Mouse (Mus musculus) hindbrain, embryonic 14.5 days (tissue): ENCODE results near the gene Hmcn2. TPM values are rescaled to one million over a fixed set of nuclear protein-coding genes. Genes with fewer than 3 reads are reported as not detected.

Experiments used
- ATAC-seq: fragments of 200-750 bp; cut with Nextera tagmentation; 2 replicates; pipeline ENCODE4 v1.8.0; 2017; ENCODE audit warnings: moderate number of reproducible peaks, mild to moderate bottlenecking, moderate TSS enrichment, moderate library complexity; ENCODE audit not compliant: low FRiP score
- DNase-seq: peaks from one replicate; pipeline ENCODE4 v3.0.0-alpha.2; 2015; ENCODE audit warnings: low spot score
- H3K27ac ChIP-seq: fragments of 300-500 bp; sonication (generic); 2 replicates; pipeline ENCODE4 v1.5.1; 2014; ENCODE audit warnings: mild to moderate bottlenecking, moderate library complexity
- H3K27me3 ChIP-seq: fragments of 300-500 bp; sonication (generic); 2 replicates; pipeline ENCODE4 v1.6.1; 2014; ENCODE audit warnings: mild to moderate bottlenecking, low read length, mixed read lengths; ENCODE audit not compliant: control insufficient read depth, insufficient read depth
- H3K36me3 ChIP-seq: fragments of 300-500 bp; sonication (generic); replicated peaks from 2 replicates; pipeline ENCODE4 v1.6.1; 2014; ENCODE audit not compliant: control insufficient read depth, insufficient read depth
- H3K4me1 ChIP-seq: fragments of 300-500 bp; sonication (generic); replicated peaks from 2 replicates; pipeline ENCODE4 v1.6.1; 2014; ENCODE audit warnings: antibody characterized with exemption, low read length, mixed read lengths; ENCODE audit not compliant: control insufficient read depth, insufficient read depth
- H3K4me2 ChIP-seq: fragments of 300-500 bp; sonication (generic); replicated peaks from 2 replicates; pipeline ENCODE4 v1.6.1; 2014; ENCODE audit warnings: mild to moderate bottlenecking, moderate library complexity
- H3K4me3 ChIP-seq: fragments of 300-500 bp; sonication (generic); replicated peaks from 2 replicates; pipeline ENCODE4 v1.5.1; 2014; ENCODE audit warnings: mild to moderate bottlenecking, low read length
- H3K9ac ChIP-seq: fragments of 300-500 bp; sonication (generic); 2 replicates; pipeline ENCODE4 v1.6.1; 2014
- H3K9me3 ChIP-seq: fragments of 300-500 bp; sonication (generic); 2 replicates; pipeline ENCODE4 v1.6.1; 2016; ENCODE audit warnings: low read length; ENCODE audit not compliant: control insufficient read depth
- WGBS: fragments of 180-500 bp; shearing (Covaris S2); extraction: QIAGEN DNeasy Blood & Tissue Kit; methylation state at CpG from one replicate; pipeline ENCODE4 v1.1.7; 2014; 5-methylcytosine and 5-hydroxymethylcytosine counted together
- polyA plus RNA-seq: library from polyadenylated mRNA; unstranded; fragments of >200 nt; fragmentation: Nextera tagmentation; extraction: Ambion mirVana; gene quantifications from 2 replicates; pipeline ENCODE4 v1.2.1, GENCODE M21; 2014

Hmcn2 gene
- polyA plus RNA-seq, 1 experiment from 2014 or later = 0.37 TPM

DNA sequence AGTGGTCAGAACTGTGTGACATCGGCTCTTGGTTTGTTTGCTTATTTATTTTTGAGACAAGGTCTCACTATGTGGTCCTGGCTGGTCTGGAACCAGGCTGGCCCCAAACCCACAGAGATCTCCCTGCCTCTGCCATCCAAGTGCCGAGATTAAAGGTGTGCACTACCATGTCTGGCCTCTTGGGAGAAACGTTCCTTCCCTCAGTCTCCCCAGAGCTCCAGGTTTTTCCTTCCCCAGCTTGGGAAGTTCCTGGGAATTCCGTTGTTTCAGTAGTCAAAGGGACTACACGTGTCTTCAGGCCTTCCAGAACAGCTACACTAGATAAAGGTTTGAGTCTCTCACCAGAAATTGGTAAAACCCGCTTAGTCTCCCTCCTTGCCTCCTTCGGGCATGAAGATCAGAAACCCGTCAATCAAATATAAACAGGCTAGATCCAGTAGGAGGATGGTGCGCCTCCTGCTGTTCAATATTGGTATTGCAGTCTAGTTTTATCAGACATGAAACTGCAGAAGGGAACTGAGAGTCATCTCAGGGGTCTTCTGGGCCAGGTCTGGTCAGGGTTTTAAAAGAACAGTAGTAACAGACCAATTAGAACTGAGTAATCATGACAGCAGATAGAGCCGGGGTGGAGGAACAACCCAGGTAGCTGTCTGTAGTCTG is 158.3 kb downstream of the Hmcn2 start:
- 53% methylated on average over 10 of the region's 10 CpGs for WGBS
- Histone ChIP-seq H3K4me3 (no peak overlapping the region), H3K27me3 (peaks cover 46% of the 10 kb centered on the region)

DNA sequence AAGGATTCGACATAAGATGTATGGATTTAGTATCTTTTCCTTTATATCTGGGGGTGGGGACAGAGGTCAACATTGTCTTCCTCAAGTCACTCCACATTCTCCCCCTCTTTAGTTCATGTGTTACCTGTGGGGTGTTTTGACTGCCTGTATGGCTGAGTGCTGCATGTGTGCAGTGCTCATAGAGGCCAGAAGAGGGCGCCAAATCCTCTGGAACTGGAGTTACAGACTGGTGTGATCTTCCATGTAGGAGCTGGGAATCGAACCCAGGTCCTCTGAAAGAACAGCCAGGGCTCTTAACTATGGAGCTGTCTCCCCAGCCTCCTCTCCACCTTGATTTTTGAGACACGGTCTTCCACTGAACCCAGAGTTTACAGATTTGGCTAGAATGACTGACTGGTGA is 159.7 kb downstream of the Hmcn2 start:
- H3K4me1 ChIP-seq = peaks cover 11% of the 10 kb centered on the region; the same call in 1 of the 2 replicates
- no peak overlapping the region for H3K9ac ChIP-seq
- H3K4me3 ChIP-seq = no peak overlapping the region
- ATAC-seq (no peak), DNase-seq (no peak)
- WGBS = 72% methylated on average over 4 of the region's 4 CpGs
- H3K36me3 ChIP-seq = no peaks in the 10 kb centered on the region
- H3K9me3 ChIP-seq = no peaks in the 10 kb centered on the region
- peaks cover 38% of the 10 kb centered on the region for H3K27me3 ChIP-seq
- no peak overlapping the region for H3K4me2 ChIP-seq
- no peak overlapping the region for H3K27ac ChIP-seq

More for the DNA sequence above, 158.3 kb downstream of the Hmcn2 start:
- H3K4me2 ChIP-seq = no peak overlapping the region
- H3K4me1 ChIP-seq = peaks cover 11% of the 10 kb centered on the region; the same call in 1 of the 2 replicates
- H3K27ac ChIP-seq = no peak overlapping the region
- ATAC-seq (no peak), DNase-seq (peak; percentile 60)
- H3K9me3 ChIP-seq = no peaks in the 10 kb centered on the region
- no peaks in the 10 kb centered on the region for H3K36me3 ChIP-seq
- H3K9ac ChIP-seq = no peak overlapping the region

- peaks cover 31% of the 10 kb centered on the region for H3K27me3 ChIP-seq
- DNase-seq = no peak
Observed at GRCm38 (mm10) chr2:31474686-31475085, 160.5 kb downstream of the Hmcn2 start.

DNA sequence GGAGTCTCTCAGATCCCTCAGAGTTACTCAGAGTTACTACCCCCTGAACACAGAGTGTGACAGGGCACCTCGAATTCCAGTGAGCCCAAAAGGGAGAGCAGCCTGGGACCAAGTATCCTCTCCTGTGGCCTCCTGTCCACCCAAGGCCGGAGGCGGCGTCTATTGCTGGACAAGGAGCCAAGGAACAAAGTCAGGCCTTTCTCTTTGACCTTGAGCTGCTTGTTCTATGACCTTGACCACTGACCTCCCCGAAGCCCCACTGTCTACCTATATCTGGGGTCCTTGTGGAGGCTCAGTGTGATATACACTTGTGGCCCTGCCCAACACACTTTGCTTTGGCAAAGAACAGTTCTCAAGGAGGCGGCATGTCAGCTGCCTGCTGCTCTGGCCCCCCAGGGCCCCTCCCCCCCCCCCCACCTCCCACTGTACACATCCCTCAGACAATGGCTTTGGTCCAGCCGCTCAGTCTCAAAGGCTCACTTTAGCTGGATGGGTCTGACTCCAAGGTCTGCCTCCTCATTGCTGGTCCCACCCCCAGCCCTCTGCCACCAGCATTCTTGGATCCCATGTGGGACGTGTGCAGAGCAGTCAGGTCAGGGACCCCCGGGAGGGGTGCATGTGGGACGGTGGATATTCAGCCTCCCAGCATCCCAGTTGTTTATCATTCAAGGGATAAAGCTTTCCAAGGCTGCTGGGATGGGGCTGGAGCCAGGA is 162.0 kb downstream of the Hmcn2 start:
- H3K36me3 ChIP-seq = no peaks in the 10 kb centered on the region
- H3K4me1 ChIP-seq = 0 out of 2 replicates have a peak, but pooled peaks cover 4% of the 10 kb centered on the region
- ATAC-seq (no peak), DNase-seq (no peak)
- H3K4me2 ChIP-seq = no peak overlapping the region
- no peak overlapping the region for H3K9ac ChIP-seq
- no peaks in the 10 kb centered on the region for H3K9me3 ChIP-seq
- H3K27me3 ChIP-seq = peaks cover 17% of the 10 kb centered on the region
- 64% methylated on average over 10 of the region's 10 CpGs for WGBS
- no peak overlapping the region for H3K4me3 ChIP-seq
- no peak overlapping the region for H3K27ac ChIP-seq

More at GRCm38 (mm10) chr2:31474686-31475085, 160.5 kb downstream of the Hmcn2 start:
- no peaks in the 10 kb centered on the region for H3K9me3 ChIP-seq
- WGBS = 28% methylated on average over 5 of the region's 5 CpGs
- no peak overlapping the region for H3K9ac ChIP-seq
- peaks cover 11% of the 10 kb centered on the region; the same call in 1 of the 2 replicates for H3K4me1 ChIP-seq
- no peak overlapping the region for H3K4me2 ChIP-seq
- H3K36me3 ChIP-seq = no peaks in the 10 kb centered on the region
- no peak overlapping the region for H3K27ac ChIP-seq
- ATAC-seq = no peak
- H3K4me3 ChIP-seq = no peak overlapping the region

- H3K4me3 ChIP-seq = no peak overlapping the region
- WGBS = 83% methylated on average over 12 of the region's 12 CpGs
- no peak for DNase-seq
- no peaks in the 10 kb centered on the region for H3K9me3 ChIP-seq
- no peaks in the 10 kb centered on the region for H3K36me3 ChIP-seq
- H3K27ac ChIP-seq = no peak overlapping the region
- H3K9ac ChIP-seq = no peak overlapping the region
- ATAC-seq = no peak
- 0 out of 2 replicates have a peak, but pooled peaks cover 4% of the 10 kb centered on the region for H3K4me1 ChIP-seq
- H3K4me2 ChIP-seq = no peak overlapping the region
- peaks cover 17% of the 10 kb centered on the region for H3K27me3 ChIP-seq
Observed at GRCm38 (mm10) chr2:31477234-31478161, 163.3 kb downstream of the Hmcn2 start.

DNA sequence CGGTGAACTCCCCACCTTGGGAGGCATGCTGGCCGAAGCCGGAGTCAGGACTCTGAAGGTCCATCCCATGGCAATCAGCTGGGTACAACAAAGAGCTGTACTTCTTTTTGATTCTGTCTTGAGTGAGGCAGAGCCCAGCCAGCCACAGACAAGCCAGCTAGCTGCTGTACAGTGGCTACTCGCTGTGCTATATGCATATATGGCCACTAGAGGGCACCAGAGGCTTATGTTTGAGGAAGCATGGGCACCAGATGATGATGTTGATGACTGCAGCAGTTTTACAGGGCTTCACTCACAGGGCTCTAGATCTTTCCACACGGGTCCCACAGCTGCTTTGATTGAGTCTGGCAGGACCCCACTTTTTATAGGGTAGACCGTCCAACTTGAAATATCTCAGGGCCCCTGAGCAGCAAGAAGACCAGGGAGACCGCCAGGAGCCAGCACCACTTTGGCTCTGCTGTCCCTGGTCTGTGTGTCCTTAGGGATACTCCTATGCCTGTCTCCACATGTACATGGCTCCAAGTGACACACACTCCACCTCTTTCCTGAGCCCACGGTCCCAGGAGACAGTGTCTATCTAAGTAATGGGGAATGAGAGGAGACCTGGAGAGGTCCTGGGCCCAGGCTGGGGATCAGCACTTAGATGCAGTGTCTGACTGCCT is 168.8 kb downstream of the Hmcn2 start:
- no peak overlapping the region for H3K9ac ChIP-seq
- peaks cover 68% of the 10 kb centered on the region for H3K27me3 ChIP-seq
- H3K4me3 ChIP-seq = no peak overlapping the region
- no peaks in the 10 kb centered on the region for H3K36me3 ChIP-seq
- WGBS = 34% methylated on average over 8 of the region's 8 CpGs
- DNase-seq = peak; percentile 98
- H3K4me2 ChIP-seq = no peak overlapping the region
- no peaks in the 10 kb centered on the region for H3K9me3 ChIP-seq
- ATAC-seq = peak; percentile 80
- H3K4me1 ChIP-seq = no peaks in the 10 kb centered on the region
- no peak overlapping the region for H3K27ac ChIP-seq

DNA sequence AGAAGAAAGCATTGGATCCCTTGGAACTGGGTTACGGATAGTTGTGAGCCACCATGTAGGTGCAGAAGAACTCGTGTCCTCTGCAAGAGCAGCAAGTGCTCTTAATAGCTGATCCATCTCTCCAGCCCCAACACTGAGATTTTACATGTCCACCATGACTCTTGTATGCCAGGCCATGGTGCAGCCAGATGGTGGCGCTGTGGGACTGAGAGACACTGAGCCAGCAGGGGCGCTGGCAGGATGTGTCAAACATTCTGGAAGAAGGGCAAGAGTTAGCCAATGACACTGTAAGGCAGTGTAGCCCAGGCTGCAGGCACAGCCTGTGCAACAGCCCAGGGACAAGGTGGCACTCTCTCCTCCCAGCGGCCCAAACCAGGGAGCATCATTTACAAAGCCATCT is 170.0 kb downstream of the Hmcn2 start:
- Histone ChIP-seq H3K36me3 (no peaks in the 10 kb centered on the region), H3K4me2 (no peak overlapping the region), H3K9me3 (no peaks in the 10 kb centered on the region), H3K27me3 (peaks cover 78% of the 10 kb centered on the region), H3K9ac (no peak overlapping the region), H3K4me1 (no peaks in the 10 kb centered on the region; the same call in 1 of the 2 replicates), H3K27ac (no peak overlapping the region), H3K4me3 (no peak overlapping the region)
- 26% methylated on average over 5 of the region's 5 CpGs for WGBS
- DNase-seq (peak; percentile 81), ATAC-seq (no peak)

DNA sequence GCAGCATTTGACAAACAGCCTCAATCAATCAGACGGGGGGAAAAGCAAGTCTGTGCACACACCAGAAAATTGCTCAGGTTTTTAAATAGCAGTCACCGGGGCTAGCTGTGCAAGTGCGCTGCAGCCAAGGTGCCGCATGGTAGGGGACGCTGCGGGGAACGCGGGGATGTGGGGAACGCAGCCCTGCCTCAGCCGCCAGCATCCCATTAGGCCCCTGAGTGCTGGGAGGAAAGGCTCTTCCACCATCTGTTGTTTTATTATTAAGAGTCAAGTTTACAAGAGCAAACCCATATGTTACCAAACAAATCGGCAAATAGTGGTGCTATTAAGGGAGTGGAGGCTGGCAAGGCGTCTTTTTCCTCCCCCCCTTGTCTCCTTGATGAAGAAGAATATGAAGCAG is 175.0 kb downstream of the Hmcn2 start:
- H3K4me2 ChIP-seq = no peak overlapping the region
- no peak overlapping the region for H3K9ac ChIP-seq
- ATAC-seq (no peak), DNase-seq (no peak)
- no peak overlapping the region for H3K27ac ChIP-seq
- H3K4me3 ChIP-seq = no peak overlapping the region
- H3K36me3 ChIP-seq = no peaks in the 10 kb centered on the region
- H3K4me1 ChIP-seq = peaks cover 5% of the 10 kb centered on the region
- H3K27me3 ChIP-seq = peaks cover 94% of the 10 kb centered on the region
- no peaks in the 10 kb centered on the region for H3K9me3 ChIP-seq
- WGBS = 26% methylated on average over 12 of the region's 12 CpGs
